Mouse (Mus musculus) brown adipose tissue, adult 24 weeks (tissue): ENCODE results near the gene Ccdc155. TPM values are rescaled to one million over a fixed set of nuclear protein-coding genes. Genes with fewer than 3 reads are reported as not detected.

Source experiments
- H3K27ac ChIP-seq: fragments of 200-500 bp; replicated peaks from 2 replicates; pipeline ENCODE4 v1.5.1; 2012; ENCODE audit warnings: low read depth, mild to moderate bottlenecking, low read length
- H3K4me1 ChIP-seq: fragments of 200-500 bp; 2 replicates; pipeline ENCODE4 v1.6.1; 2012; ENCODE audit warnings: low read length, mixed read lengths; ENCODE audit not compliant: control insufficient read depth, insufficient read depth, insufficient read length
- H3K4me3 ChIP-seq: fragments of 200-500 bp; 2 replicates; pipeline ENCODE4 v1.5.1; 2012; ENCODE audit warnings: low read depth, mild to moderate bottlenecking, low read length, moderate library complexity; ENCODE audit not compliant: insufficient read depth
- polyA plus RNA-seq: library from polyadenylated mRNA; stranded (reverse); fragments of >200 nt; gene quantifications from 2 replicates; pipeline ENCODE4 v1.2.4, GENCODE M21; 2012; ENCODE audit not compliant: missing spikeins, insufficient read depth, insufficient read length

Gene Ccdc155
- polyA plus RNA-seq, 1 experiment: not detected

DNA sequence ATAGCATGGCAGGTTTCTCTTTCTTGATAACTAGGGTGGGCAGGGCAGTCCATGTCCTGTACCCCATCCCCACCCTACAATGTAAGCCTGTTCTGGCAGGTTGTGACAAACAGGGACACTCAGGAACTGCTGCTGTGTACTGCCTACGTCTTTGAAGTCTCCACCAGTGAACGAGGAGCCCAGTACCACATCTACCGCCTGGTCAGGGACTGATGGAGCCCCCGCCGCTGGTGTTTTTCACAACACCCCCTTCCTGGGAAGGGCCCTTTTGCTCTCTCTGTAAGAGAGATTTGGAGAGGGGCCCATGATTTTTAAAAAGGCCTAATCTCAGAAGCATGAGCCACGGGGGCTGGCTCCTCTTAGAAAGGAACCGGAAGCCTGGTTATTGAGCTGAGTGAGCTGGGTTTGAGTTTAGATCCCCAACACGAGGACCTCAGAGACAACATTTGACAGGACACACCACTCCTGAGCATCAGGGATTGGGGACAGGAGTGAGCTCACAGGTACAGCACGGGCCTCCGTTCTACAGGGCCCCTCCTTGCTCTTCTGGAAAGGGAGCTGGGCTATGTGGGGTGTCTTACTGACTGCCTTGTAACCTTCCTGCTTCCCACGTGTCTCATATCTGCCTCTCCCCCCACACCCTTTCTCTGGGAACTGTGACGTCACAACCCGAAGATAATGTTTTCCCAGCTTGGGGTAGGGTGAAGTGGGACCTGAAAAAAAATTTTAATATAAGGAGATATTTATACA, 28.2 kb upstream of the Ccdc155 start:
- Histone ChIP-seq H3K4me3 (no peak overlapping the region), H3K27ac (no peak overlapping the region), H3K4me1 (peaks cover 12% of the 10 kb centered on the region)

DNA sequence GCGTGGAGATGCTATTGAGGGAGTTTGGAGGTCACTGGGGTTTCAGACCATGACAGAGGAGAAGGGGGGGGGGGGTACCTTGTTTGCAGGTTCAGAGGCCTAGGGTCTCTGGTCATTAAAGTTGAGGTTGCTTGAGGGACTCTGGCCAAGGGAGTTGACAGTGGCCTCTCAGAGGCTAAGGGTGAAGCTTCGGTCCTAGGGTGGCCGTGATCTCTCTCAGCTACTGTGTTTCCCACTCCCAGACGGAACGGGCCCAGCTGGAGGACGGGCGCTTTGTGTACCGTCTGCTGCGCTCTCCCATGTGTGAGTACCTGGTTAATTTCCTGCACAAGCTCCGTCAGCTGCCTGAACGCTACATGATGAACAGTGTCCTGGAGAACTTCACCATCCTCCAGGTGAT, 27.2 kb upstream of the Ccdc155 start:
- no peak overlapping the region for H3K27ac ChIP-seq
- H3K4me3 ChIP-seq: no peak overlapping the region
- peaks cover 12% of the 10 kb centered on the region for H3K4me1 ChIP-seq

DNA sequence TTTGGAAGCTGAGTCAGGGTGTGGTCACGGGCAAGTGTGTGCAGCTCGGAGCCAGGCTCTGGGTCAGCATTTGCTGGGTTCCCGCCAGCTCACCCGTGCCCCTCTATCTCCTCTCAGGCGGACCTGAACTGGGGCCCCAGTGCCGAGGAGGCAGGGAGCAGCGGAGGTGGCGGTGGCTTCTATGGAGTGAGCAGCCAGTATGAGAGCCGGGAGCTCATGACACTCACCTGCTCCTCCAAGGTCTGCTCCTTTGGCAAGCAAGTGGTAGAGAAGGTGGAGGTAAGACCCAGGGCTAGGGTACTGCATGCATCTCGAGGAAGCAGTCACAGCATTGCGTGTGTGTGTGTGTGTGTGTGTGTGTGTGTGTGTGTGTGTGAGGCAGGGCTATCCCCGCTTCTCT, 26.5 kb upstream of the Ccdc155 start:
- Histone ChIP-seq H3K4me3 (no peak overlapping the region), H3K27ac (no peak overlapping the region), H3K4me1 (peaks cover 12% of the 10 kb centered on the region)

DNA sequence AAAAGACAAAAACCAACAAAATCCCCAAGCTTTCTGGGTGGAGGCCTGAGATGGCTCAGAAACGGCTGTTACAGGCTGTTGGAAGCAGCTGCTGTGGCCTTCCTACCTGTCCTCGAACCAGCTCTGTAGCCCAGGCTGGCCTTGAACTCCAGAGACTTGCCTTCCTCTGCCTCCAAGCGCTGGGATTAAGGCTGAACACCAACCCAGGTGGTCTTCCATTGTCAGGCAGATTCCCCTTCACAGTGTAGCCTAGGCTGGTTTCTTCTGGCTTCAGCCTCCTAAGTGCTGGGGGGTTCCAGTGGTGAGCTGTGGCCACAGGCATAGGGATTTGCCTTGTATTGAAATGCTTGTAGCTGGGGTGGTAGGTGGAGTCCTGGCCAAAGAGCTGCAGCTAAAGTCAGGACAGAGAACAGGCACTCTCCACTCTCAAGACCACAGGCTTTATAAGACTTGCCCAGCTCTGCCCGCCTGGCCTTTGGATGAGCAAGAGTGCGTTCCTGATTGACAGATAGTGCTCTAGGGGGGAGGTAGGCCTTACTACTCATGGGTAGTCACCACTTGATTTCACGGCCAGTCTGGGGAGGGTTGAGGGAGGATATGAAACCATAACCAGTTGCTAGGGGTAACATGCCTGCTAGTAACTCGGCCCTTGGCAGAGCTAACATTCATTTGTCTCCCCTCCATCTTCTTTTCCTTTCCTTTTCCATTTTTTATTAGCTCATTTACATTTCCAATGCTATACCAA, 24.9 kb upstream of the Ccdc155 start:
- H3K4me3 ChIP-seq: no peak overlapping the region

DNA sequence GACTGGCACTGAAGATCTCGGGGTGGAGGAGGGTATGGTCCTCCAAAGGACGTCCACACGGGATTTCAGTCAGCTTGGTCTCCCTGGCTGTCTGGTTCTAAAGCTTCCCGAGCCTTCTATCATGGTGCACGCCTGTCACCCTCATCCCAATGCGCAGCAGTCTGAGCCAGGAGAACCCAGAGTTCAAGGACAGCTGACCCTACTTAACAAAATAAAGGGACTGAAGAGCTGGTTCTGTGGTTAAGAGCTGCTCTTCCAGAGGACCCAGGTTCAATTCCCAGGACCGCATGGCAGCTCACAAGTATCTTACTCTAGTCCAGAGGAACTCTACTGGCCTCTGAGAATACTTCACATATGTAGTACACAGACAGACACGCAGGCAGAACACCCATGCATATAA, 24.4 kb upstream of the Ccdc155 start:
- H3K4me3 ChIP-seq: no peak overlapping the region
- no peak overlapping the region for H3K27ac ChIP-seq
- peaks cover 4% of the 10 kb centered on the region; the same call in 1 of the 2 replicates for H3K4me1 ChIP-seq

More for the DNA sequence above, 24.9 kb upstream of the Ccdc155 start:
- H3K27ac ChIP-seq: no peak overlapping the region
- H3K4me1 ChIP-seq: peaks cover 9% of the 10 kb centered on the region

DNA sequence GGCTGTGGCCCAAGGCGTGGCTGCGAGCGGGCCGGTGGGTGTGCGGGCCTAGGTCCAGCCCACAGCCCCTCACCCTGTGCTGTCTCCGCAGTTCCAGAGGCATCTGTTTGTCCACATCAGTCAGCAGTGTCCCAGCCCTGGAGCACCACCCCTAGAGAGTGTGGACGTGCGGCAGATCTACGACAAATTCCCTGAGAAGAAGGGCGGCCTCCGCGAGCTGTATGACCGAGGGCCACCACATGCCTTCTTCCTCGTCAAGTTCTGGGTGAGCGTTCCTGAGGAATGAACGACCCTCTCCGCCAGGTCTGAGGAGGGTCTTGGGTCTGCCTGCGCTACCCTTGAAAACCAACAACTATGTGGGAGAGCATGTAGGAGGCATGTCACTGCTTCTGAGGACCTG, 23.9 kb upstream of the Ccdc155 start:
- H3K4me1 ChIP-seq: no peaks in the 10 kb centered on the region; the same call in 1 of the 2 replicates
- no peak overlapping the region for H3K4me3 ChIP-seq
- no peak overlapping the region for H3K27ac ChIP-seq

DNA sequence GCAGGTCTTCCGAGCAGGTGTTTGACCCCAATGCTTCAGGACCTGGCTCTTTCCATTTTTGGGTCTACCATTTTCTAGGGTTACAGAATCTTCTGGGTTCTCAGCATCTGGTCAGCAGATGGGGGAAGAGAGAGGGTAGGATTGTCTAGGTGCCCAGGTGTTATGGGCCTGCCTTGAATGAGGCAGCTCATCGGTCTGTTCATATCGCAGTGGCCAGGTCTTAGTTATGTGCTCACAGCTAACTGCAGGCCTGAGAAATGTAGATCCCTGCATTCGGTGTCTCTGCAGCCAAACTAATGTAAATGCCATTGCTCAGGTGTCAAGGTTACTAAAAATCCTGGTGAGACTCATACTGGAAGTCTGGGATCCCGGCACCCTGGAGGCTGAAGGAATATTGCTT, 21.7 kb upstream of the Ccdc155 start:
- H3K4me1 ChIP-seq: no peaks in the 10 kb centered on the region
- no peak overlapping the region for H3K27ac ChIP-seq
- H3K4me3 ChIP-seq: no peak overlapping the region

DNA sequence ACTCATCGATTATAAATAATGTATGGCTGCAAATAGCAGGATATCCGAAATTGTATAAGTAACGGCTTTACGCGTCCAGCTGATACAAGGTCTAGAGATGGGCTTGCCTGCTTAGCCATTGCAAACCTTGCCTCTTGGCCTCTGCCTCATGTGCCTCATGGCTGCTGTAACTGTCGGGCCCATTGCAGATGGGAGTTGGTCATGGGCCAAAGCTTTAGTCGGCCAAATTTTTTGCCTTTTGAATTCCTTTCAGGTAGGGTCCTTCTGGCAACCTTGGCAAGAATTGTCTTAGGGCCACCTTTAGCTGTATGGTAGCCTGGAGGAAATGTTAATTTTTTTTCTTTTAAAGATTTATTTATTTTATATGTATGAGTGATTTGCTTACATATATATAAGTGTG, 20.1 kb upstream of the Ccdc155 start:
- Histone ChIP-seq H3K4me3 (no peak overlapping the region), H3K4me1 (no peaks in the 10 kb centered on the region), H3K27ac (no peak overlapping the region)

DNA sequence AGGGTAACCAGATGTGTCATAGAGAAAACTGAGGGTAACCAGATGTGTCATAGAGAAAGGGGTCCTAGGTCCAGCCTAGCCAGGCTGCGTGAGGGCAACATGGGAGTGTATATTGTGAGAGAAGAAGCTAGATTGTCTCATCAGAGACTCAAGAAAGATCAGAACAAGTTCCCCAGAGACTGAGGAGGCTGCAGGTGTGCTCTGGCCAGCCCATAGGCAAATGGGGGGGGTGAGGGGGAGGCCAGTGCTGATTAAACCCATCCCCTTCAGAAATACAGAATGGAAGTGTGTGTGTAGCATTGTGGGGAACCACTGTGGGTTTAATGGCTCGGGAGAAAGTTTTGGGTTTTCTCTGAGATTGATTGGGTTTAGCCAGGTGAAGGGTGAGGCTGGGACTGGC, 17.0 kb upstream of the Ccdc155 start:
- H3K27ac ChIP-seq: no peak overlapping the region

DNA sequence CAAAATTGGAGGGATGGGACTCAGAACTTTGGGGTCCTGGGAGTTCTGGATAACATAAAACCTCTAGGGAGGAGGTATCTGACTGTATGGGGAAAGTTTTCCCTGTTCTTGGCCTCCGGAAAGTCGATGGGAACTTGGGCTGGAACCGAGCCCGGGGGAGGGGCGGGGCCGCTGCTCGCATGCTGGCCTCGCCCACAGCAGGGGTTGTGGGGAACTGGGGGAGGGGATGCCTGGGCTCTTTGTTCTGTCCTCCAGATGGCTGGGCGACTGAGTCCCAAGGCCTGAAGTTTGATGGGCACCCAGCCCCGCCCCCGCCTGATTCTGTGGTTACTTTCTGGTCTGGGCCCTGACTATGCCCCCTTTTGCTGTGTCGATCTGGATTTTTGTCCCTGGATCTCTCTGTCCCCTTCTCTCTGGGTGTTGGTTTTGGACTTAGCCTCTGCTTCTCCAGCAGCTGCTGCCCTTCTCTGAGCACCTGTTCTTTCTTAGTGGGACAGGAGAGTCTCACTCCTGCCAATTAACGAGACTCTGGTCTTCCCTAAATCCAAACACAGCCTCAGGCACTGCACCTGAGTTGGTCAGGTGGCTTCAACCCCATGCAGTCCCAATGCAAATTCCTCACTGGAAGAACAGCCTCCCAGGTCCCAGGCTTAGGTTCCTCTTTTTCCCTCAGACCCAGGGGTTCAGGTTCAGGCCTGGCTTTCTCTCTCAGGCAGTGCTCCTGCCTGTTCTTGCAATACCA, 11.9 kb upstream of the Ccdc155 start:
- peaks cover 2% of the 10 kb centered on the region for H3K4me1 ChIP-seq
- H3K27ac ChIP-seq: no peak overlapping the region
- peak overlapping the region; percentile 83 for H3K4me3 ChIP-seq

More for the DNA sequence above, 17.0 kb upstream of the Ccdc155 start:
- H3K4me3 ChIP-seq: no peak overlapping the region
- no peaks in the 10 kb centered on the region; the same call in 1 of the 2 replicates for H3K4me1 ChIP-seq

DNA sequence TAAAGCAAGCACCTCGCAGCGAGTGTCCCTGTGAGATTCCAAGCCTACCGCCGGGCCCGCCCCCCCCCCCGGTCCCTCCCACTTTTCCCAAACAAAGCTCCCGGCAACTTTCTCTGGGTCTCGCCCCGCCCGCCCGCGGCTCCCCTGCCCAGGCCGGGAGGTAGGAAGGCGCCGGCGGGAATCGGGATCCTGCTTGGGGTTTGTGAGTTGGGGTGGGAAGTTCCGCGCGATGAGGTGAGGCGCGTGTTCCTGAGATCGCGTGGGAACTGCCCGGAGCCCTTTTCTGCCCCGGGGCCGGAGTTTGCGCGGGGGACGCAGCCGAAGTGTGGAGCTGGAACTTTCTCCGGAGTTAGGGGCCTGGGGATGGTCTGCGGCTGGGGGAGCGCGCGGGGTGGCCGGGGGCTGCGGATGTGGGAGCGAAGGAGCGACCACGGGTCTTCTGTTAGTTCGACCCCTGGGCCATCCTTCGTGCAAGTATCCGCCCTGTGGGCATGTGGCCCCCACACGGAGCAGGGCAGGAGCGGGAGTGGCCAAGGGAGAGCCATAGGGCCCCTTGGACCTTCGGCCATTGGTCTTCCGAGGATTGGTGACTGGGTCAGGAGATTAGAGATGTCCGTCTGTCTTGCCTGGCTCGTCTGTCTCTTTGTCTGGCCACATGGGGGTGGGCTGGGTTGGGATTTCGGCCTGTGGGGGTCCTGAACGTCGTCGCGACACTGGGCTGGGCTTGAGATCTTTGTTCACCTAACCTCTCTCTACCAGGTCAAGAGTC, 11.2 kb upstream of the Ccdc155 start, which contains the start of gene Tead2:
TSS of gene Tead2 (plus strand) at position 81 of the 769 bp plus-strand sequence.
- peak within 1 kb of the TSS; percentile 83 for H3K4me3 ChIP-seq
- H3K27ac ChIP-seq: no peak within 1 kb of the TSS
- peaks cover 2% of the 10 kb centered on the region for H3K4me1 ChIP-seq

DNA sequence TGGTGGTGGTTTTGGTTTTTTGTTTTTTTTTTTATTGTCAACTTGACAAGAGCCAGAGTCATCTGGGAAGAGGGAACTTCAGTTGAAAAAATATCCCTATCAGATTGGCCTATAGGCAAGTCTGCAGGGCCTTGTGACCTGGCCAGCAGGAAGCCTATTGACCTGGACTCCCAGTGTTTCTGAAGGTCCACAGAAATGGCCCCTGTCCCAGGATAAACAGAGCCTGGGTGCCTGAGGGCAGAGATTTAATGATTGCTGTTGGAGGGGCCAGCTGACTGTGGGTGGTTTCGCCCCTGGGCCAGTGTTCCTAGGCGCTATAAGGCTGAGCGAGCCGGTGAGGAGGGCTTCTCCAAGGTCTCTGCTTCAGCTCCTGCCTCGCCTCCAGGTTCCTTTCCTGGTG, 9.0 kb upstream of the Ccdc155 start:
- Histone ChIP-seq H3K4me3 (no peak overlapping the region), H3K27ac (no peak overlapping the region), H3K4me1 (peaks cover 2% of the 10 kb centered on the region)

DNA sequence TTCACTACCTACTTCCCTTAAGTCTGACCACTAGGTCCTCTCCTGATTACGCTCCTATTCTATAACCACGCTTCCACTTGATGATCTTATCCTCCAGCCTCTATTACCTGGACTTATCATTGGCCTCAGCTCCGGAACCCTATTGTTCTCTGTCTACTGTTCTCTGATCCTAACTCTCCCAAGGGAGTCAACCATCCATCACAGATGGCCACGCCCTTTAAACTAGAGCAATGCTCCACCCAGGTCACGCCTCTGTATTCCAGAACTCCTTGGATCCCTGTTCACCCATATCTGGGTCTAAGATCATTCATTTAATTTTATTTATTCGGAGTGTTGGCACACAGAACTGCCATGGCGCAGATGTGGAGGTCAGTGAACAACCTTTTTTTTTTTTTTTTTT, 7.7 kb upstream of the Ccdc155 start:
- Histone ChIP-seq H3K4me3 (no peak overlapping the region), H3K27ac (no peak overlapping the region)

DNA sequence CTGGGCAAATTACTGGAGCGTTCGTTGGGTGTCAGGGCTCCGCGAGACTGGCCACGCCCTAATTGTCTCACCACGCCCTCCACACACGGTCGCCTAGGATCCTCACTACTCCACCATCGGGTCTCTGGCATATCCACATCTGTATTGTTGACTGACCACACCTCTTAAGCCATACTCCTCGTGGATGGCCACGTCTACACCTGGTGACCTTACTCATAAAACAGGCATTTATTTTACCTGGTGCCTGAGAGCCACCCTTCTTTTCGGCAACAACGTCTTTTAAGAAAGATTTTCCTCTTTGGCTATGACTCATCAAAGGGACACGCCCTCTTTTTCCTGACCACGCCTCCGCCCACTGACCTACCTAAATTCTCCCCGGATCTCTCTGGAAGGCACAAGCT, 7.2 kb upstream of the Ccdc155 start, which contains the start of gene Dkkl1:
TSS of gene Dkkl1 (minus strand) at position 297 of the 401 bp plus-strand sequence.
- peaks cover 2% of the 10 kb centered on the region for H3K4me1 ChIP-seq
- no peak within 1 kb of the TSS for H3K27ac ChIP-seq
- no peak within 1 kb of the TSS for H3K4me3 ChIP-seq

More for the DNA sequence above, 7.7 kb upstream of the Ccdc155 start:
- peaks cover 2% of the 10 kb centered on the region for H3K4me1 ChIP-seq
